Mouse (Mus musculus) embryonic facial prominence, embryonic 13.5 days (tissue): ENCODE data around the gene Elp5. TPM values are rescaled to one million over a fixed set of nuclear protein-coding genes. Genes with fewer than 3 reads are reported as not detected.
"Not testable (repeated sequence)": the region's sequence is repeated elsewhere in the genome, so short reads cannot be mapped to it uniquely, and the experiment has no call there.

Source experiments
- ATAC-seq: fragments of 200-750 bp; cut with Nextera tagmentation; 2 replicates; pipeline ENCODE4 v1.8.0; 2017; ENCODE audit warnings: low read depth; ENCODE audit not compliant: insufficient number of reproducible peaks, insufficient read depth, low FRiP score, low TSS enrichment
- H3K27ac ChIP-seq: fragments of 300-500 bp; sonication (generic); 2 replicates; pipeline ENCODE4 v1.5.1; 2015; ENCODE audit warnings: moderate library complexity, mild to moderate bottlenecking, inconsistent platforms
- H3K27me3 ChIP-seq: fragments of 300-500 bp; sonication (generic); 2 replicates; pipeline ENCODE4 v1.6.1; 2015; ENCODE audit warnings: mild to moderate bottlenecking, inconsistent platforms
- H3K36me3 ChIP-seq: fragments of 300-500 bp; sonication (generic); 2 replicates; pipeline ENCODE4 v1.6.1; 2015; ENCODE audit warnings: mild to moderate bottlenecking, inconsistent platforms
- H3K4me1 ChIP-seq: fragments of 300-500 bp; sonication (generic); 2 replicates; pipeline ENCODE4 v1.6.1; 2015; ENCODE audit warnings: inconsistent platforms
- H3K4me2 ChIP-seq: fragments of 300-500 bp; sonication (generic); 2 replicates; pipeline ENCODE4 v1.6.1; 2015; ENCODE audit warnings: moderate library complexity, mild to moderate bottlenecking, inconsistent platforms
- H3K4me3 ChIP-seq: fragments of 300-500 bp; sonication (generic); 2 replicates; pipeline ENCODE4 v1.5.1; 2015; ENCODE audit warnings: mild to moderate bottlenecking, inconsistent platforms
- H3K9ac ChIP-seq: fragments of 300-500 bp; sonication (generic); 2 replicates; pipeline ENCODE4 v1.6.1; 2015; ENCODE audit warnings: mild to moderate bottlenecking, inconsistent platforms
- H3K9me3 ChIP-seq: fragments of 300-500 bp; sonication (generic); 2 replicates; pipeline ENCODE4 v1.6.1; 2016; ENCODE audit warnings: inconsistent platforms
- WGBS: fragments of 180-500 bp; shearing (Covaris S2); methylation state at CpG from one replicate; pipeline ENCODE4 v1.1.7; 2015; ENCODE audit warnings: mixed read lengths; 5-methylcytosine and 5-hydroxymethylcytosine counted together
- polyA plus RNA-seq: library from polyadenylated mRNA; unstranded; fragments of >200 nt; fragmentation: Nextera tagmentation; extraction: Ambion mirVana; gene quantifications from 2 replicates; pipeline ENCODE4 v1.2.1, GENCODE M21; 2015

The Elp5 gene
- polyA plus RNA-seq, 1 experiment from 2014 or later = 125 TPM

DNA sequence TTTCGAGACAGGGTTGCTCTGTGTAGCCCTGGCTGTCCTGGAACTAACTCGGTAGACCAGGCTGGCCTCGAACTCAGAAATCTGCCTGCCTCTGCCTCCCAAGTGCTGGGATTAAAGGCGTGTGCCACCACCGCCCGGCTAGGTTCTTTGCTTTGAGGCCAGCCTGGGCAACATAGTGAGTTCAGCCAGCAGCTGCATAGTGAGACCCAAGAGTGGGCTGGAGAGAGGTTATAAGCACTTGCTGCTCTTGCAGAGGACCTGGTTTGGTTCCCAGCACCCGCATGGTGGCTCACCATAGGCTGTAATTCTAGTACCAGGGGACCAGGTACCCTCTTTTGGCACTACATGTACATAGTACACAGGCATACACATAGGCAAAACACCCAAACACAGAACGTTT lies 52.1 kb downstream of the Elp5 start:
- not testable (repeated sequence) for H3K4me3 ChIP-seq, H3K27ac ChIP-seq, H3K4me1 ChIP-seq, H3K36me3 ChIP-seq, H3K4me2 ChIP-seq, H3K9ac ChIP-seq, H3K27me3 ChIP-seq, ATAC-seq, H3K9me3 ChIP-seq
- WGBS = 86% methylated on average over 8 of the region's 8 CpGs

DNA sequence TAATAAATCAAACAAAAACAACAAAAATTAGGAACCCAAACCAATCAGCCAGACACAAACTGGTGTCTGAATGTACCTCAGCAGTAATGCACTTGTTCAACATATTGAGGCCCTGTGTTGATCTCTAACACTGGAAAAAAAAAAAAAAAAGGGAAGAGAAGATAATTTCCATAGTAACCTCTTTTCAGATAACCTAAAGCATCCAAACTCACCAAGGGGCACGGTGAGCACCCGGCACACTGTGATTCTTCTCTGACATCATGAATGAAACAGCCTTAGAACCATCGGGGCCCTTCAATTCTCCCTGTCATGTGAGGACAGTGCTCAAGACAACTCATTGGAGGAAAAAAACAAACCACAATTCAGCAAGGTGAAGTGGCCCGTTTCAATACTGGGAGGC lies 52.6 kb downstream of the Elp5 start:
- no peak overlapping the region for H3K9ac ChIP-seq
- no peak overlapping the region for H3K4me3 ChIP-seq
- 90% methylated on average over 4 of the region's 4 CpGs for WGBS
- no peaks in the 10 kb centered on the region for H3K27me3 ChIP-seq
- no peaks in the 10 kb centered on the region for H3K9me3 ChIP-seq
- H3K4me1 ChIP-seq = peaks cover 9% of the 10 kb centered on the region
- ATAC-seq = no peak
- H3K27ac ChIP-seq = no peak overlapping the region
- H3K4me2 ChIP-seq = no peak overlapping the region
- no peaks in the 10 kb centered on the region for H3K36me3 ChIP-seq

DNA sequence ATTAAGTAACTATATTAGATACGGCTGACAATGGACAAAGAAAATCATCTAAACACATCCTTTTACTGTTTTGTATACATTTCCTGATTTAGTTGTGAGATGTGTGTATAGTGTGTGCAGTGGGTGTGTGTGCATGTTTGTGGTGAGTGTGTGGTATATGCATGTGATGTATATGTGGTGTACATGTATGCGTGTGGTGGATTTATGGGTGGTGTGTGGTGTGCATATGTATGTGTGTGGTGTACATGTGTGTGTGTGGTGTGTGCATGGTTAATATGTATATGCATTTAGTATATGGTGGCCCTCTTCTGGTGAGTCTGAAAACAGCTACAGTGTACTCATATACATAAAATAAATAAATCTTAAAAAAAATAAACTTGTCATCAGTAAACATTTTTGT lies 54.8 kb downstream of the Elp5 start:
- 93% methylated on average over 2 of the region's 2 CpGs for WGBS
- H3K4me3 ChIP-seq = no peak overlapping the region
- no peaks in the 10 kb centered on the region for H3K9me3 ChIP-seq
- peaks cover 4% of the 10 kb centered on the region; the same call in 1 of the 2 replicates for H3K4me1 ChIP-seq
- no peaks in the 10 kb centered on the region for H3K36me3 ChIP-seq
- H3K9ac ChIP-seq = no peak overlapping the region
- no peak for ATAC-seq
- no peak overlapping the region for H3K27ac ChIP-seq
- no peak overlapping the region for H3K4me2 ChIP-seq
- no peaks in the 10 kb centered on the region for H3K27me3 ChIP-seq

DNA sequence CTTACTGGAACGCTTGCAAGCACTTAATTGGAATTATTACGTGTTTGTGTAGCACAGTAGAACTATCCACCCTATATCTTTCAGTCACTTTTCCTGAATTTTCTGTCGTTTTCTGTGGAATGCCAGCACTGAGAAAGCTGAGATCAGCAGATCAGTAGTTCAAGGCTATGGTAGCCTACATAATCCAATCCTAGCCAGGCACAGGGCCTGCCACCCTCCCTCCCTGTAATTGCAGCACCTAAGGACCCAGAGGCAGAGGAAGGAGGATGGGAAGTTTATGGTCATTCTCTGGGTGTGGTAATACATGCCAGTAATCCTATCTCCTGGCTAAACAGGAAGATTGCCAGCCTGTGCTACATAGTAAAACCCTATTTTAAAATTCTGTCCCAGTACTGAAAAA lies 59.5 kb downstream of the Elp5 start:
- Histone ChIP-seq H3K9me3 (no peaks in the 10 kb centered on the region), H3K4me3 (peak overlapping the region; percentile 92; the same call in 1 of the 2 replicates), H3K36me3 (peaks cover 13% of the 10 kb centered on the region), H3K9ac (peak overlapping the region; percentile 59; the same call in 1 of the 2 replicates), H3K4me1 (peaks cover 22% of the 10 kb centered on the region), H3K4me2 (peak overlapping the region; percentile 64; the same call in 1 of the 2 replicates), H3K27me3 (no peaks in the 10 kb centered on the region), H3K27ac (peak overlapping the region; percentile 99; the same call in 1 of the 2 replicates)
- WGBS = 60% methylated on average over 3 of the region's 3 CpGs
- ATAC-seq = no peak

DNA sequence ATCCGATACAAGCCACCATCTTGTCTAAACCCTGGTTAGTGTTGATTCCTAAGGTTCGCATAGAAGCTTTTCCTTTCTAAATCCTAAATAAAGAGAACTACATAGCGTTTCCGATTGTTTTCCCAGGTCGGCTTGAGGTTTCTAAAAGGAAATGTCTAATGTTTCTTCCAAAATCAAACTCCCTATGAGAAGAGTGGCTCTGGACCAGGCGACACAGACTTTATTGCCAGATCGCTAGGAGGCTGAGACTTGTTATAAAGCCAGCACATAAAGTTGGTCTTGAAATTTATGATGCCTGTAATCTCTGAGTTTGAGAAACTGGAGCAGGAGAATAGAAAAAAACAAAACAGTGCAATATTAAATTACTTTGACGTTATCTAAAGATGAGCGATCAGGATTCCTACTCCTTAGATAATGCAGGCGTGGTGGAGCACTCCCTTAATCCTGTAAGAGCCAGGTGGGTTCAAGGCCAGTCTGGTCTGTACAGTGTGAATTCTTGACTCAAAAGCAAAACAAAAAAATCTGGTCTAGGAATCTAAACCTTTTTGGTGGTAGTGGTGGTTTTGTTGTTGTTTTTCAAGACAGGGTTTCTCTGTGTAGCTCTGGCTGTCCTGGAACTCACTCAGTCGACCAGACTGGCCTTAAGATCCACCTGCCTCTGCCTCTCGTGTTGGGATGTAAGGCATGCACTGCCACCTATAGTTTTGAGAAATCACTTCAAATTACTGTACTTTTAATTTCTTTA lies 60.1 kb downstream of the Elp5 start:
- H3K4me3 ChIP-seq = peak overlapping the region; percentile 92
- H3K9ac ChIP-seq = peak overlapping the region; percentile 78
- H3K4me2 ChIP-seq = peak overlapping the region; percentile 64
- H3K27me3 ChIP-seq = no peaks in the 10 kb centered on the region
- H3K4me1 ChIP-seq = peaks cover 25% of the 10 kb centered on the region
- no peaks in the 10 kb centered on the region for H3K9me3 ChIP-seq
- WGBS = 2% methylated on average over 12 of the region's 12 CpGs
- no peak for ATAC-seq
- peak overlapping the region; percentile 99 for H3K27ac ChIP-seq
- H3K36me3 ChIP-seq = peaks cover 19% of the 10 kb centered on the region

DNA sequence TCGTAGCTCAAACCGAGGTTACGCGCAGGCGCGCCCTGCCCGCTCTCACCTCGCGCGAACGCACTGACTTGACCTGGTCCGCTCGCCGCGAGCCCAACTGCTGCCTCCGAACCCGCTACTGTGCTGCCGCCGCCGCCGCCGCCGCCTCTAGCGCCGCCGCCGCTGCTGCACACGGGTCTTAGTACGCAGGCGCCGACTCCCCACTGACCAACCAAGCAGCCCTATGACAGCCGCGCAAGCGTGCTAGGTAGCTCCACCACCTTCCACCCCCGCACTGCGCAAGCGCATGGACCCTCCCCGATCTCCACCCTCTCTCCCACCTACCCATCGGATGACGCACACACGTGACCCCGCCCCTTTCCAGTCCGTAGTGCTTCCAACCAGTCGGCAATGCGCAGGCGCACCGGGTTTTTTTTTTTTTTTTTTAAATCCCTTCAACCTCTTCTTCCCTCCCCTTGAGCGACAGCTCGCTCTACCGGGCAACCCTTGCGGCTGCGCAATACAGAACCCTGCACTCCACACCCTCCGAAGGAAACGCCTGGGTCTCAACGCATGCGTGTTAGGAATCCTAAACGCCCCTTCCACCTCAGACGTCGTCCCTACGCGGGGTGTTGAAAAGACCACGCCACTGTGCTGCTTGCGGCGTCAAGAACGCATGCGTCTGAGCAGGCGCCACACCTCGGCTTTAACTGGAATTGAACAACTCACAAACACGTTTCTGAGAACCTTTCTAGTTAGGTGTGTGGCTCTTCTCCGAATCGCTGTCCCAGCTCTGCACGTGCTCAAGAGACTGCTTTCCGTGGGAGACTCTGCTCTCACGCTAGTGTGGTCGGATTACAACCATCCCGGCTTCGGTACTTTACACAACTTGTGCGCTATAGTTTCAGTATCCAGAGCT lies 61.0 kb downstream of the Elp5 start, which contains the start of gene Eif5a:
Eif5a (minus strand) TSS at position 845 of the 898 bp plus-strand sequence.
- H3K27me3 ChIP-seq = no peaks in the 10 kb centered on the region
- H3K4me1 ChIP-seq = peaks cover 26% of the 10 kb centered on the region
- H3K36me3 ChIP-seq = peaks cover 27% of the 10 kb centered on the region
- peak within 1 kb of the TSS; percentile 68 for H3K4me2 ChIP-seq
- H3K27ac ChIP-seq = peak within 1 kb of the TSS; percentile 99
- peak; percentile 96 for ATAC-seq
- WGBS = under 1% methylated on average over 78 of the region's 78 CpGs
- H3K9me3 ChIP-seq = no peaks in the 10 kb centered on the region
- peak within 1 kb of the TSS; percentile 97 for H3K9ac ChIP-seq
- peak within 1 kb of the TSS; percentile 92 for H3K4me3 ChIP-seq

DNA sequence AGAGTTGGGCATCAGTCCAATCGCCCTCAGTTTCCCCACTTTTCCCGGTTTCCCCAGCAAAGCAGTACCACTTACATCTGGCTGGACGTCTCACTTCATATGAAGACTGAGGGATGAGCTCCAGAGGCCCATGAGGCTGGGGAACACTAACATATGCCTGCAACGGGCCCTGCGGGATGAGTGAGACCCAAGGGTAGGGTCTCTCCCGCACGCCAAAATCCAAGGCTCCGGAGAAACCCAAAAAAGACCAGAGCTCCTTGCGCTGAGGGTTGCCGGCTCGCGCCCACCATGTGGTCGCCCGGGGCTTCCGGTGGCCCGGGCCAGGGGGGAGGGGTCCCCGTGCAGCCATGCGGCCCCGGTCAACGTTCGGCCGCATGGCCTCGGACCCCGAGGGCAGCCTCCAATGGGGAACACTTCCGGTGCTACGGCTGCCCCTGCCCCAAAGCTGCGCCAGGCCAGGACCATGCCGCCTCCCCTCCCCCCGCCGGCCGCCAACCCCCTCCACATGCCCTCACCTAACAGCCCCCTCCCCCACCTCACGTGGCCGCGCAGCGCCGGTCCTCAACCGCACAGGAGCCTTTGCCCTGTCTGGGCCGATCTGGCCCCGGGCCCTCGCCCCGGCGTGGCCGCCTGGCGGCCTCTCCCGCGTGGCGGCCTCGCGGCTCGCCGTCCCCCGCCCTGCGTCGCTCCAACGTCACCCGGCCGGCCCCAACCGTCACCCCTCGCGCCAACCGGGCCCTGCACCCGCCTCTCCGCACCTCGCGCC lies 61.9 kb downstream of the Elp5 start:
- Histone ChIP-seq H3K27me3 (no peaks in the 10 kb centered on the region), H3K27ac (peak overlapping the region; percentile 92), H3K4me3 (peak overlapping the region; percentile 92), H3K4me1 (peaks cover 35% of the 10 kb centered on the region), H3K4me2 (peak overlapping the region; percentile 68), H3K9ac (peak overlapping the region; percentile 97), H3K36me3 (peaks cover 36% of the 10 kb centered on the region), H3K9me3 (no peaks in the 10 kb centered on the region)
- ATAC-seq = 0 out of 2 replicates have a peak, but pooled peaks have one; percentile 4
- WGBS = under 1% methylated on average over 64 of the region's 65 CpGs

DNA sequence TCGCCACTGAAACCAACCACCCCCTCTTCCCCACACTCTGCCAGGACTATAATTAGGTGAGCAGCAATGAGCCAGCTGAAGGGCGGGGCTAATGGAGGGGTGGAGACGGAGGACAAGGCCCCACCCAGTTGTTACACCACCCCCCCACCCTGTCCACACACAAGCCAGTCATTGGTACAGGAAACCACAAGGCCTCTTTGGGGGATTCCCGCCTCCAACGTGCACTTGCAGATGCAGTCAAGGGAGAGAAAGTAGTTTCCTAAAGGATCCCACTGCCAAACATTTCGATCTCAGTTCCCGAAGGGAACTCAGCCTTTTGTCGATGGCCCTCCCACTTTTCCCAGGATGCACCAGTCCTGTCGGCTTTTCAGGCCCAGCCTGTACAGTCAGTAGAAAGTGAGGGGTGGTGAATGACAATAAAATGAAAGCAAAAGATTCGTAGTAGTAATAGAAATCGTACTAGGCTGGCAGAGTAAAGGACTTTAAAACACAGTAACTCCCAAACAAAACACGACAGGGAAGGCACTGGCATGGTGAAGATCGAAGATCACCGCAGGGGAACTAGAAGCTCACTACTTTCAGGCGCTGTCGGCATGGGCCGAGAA lies 62.6 kb downstream of the Elp5 start:
- Histone ChIP-seq H3K4me1 (peaks cover 42% of the 10 kb centered on the region), H3K9me3 (no peaks in the 10 kb centered on the region), H3K36me3 (peaks cover 43% of the 10 kb centered on the region), H3K4me2 (peak overlapping the region; percentile 68), H3K4me3 (peak overlapping the region; percentile 92), H3K9ac (peak overlapping the region; percentile 97), H3K27ac (peak overlapping the region; percentile 92), H3K27me3 (no peaks in the 10 kb centered on the region)
- under 1% methylated on average over 17 of the region's 17 CpGs for WGBS
- ATAC-seq = no peak

DNA sequence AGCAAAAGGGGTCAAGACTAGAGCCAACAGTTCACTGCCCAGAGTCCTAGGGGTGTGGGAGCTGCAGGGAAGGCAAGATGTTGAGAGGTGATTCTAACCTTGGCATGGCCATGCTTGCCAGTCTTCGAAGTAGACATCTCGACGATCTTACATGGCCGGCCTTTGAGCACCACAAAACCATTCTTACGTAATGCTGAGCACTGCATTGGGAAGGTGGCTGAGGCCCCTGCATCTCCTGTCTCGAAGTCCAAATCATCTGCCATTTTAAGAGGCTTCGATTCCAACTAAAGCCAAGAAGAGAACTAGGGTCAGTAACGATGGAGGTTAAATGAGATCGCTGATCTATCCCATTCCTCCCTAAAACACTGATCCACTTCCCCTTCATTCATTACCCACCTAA lies 63.3 kb downstream of the Elp5 start:
- Histone ChIP-seq H3K27me3 (no peaks in the 10 kb centered on the region), H3K9ac (peak overlapping the region; percentile 97), H3K4me1 (peaks cover 48% of the 10 kb centered on the region), H3K27ac (peak overlapping the region; percentile 92), H3K4me2 (peak overlapping the region; percentile 68), H3K9me3 (no peaks in the 10 kb centered on the region), H3K36me3 (peaks cover 43% of the 10 kb centered on the region), H3K4me3 (peak overlapping the region; percentile 92)
- no peak for ATAC-seq
- 82% methylated on average over 9 of the region's 9 CpGs for WGBS
